Mouse (Mus musculus) forebrain, embryonic 16.5 days (tissue): ENCODE data around the gene Ap2b1. TPM values are rescaled to one million over a fixed set of nuclear protein-coding genes. Genes with fewer than 3 reads are reported as not detected.
A peak's percentile ranks its signal among the peaks of the same experiment; 100 is the strongest.

Experiments used
- ATAC-seq: fragments of 200-750 bp; cut with Nextera tagmentation; 2 replicates; pipeline ENCODE4 v1.8.0; 2017; ENCODE audit warnings: mild to moderate bottlenecking, moderate library complexity
- H3K27ac ChIP-seq: fragments of 300-500 bp; sonication (generic); 2 replicates; pipeline ENCODE4 v1.5.1; 2014; ENCODE audit warnings: low read length, control low read depth
- H3K27me3 ChIP-seq: fragments of 300-500 bp; sonication (generic); replicated peaks from 2 replicates; pipeline ENCODE4 v1.6.1; 2014; ENCODE audit warnings: low read length; ENCODE audit not compliant: control insufficient read depth, insufficient read depth
- H3K36me3 ChIP-seq: fragments of 300-500 bp; sonication (generic); 2 replicates; pipeline ENCODE4 v1.6.1; 2014; ENCODE audit not compliant: control insufficient read depth, insufficient read depth
- H3K4me1 ChIP-seq: fragments of 300-500 bp; sonication (generic); replicated peaks from 2 replicates; pipeline ENCODE4 v1.6.1; 2014; ENCODE audit warnings: low read length; ENCODE audit not compliant: control insufficient read depth, insufficient read depth
- H3K4me2 ChIP-seq: fragments of 300-500 bp; sonication (generic); 2 replicates; pipeline ENCODE4 v1.6.1; 2014; ENCODE audit warnings: mild to moderate bottlenecking, low read length, control low read depth
- H3K4me3 ChIP-seq: fragments of 300-500 bp; sonication (generic); replicated peaks from 2 replicates; pipeline ENCODE4 v1.5.1; 2014; ENCODE audit warnings: mild to moderate bottlenecking, low read length, control low read depth
- H3K9ac ChIP-seq: fragments of 300-500 bp; sonication (generic); replicated peaks from 2 replicates; pipeline ENCODE4 v1.6.1; 2014; ENCODE audit warnings: low read depth, low read length, control low read depth
- H3K9me3 ChIP-seq: fragments of 300-500 bp; sonication (generic); 2 replicates; pipeline ENCODE4 v1.6.1; 2016; ENCODE audit warnings: low read length; ENCODE audit not compliant: control insufficient read depth
- WGBS: fragments of 180-500 bp; shearing (Covaris S2); extraction: QIAGEN DNeasy Blood & Tissue Kit; methylation state at CpG from one replicate; pipeline ENCODE4 v1.1.7; 2014; 5-methylcytosine and 5-hydroxymethylcytosine counted together
- polyA plus RNA-seq: library from polyadenylated mRNA; unstranded; fragments of >200 nt; fragmentation: Nextera tagmentation; extraction: Ambion mirVana; gene quantifications from 2 replicates; pipeline ENCODE4 v1.2.1, GENCODE M21; 2015

Ap2b1 gene
- polyA plus RNA-seq, 1 experiment from 2014 or later = 122 TPM

DNA sequence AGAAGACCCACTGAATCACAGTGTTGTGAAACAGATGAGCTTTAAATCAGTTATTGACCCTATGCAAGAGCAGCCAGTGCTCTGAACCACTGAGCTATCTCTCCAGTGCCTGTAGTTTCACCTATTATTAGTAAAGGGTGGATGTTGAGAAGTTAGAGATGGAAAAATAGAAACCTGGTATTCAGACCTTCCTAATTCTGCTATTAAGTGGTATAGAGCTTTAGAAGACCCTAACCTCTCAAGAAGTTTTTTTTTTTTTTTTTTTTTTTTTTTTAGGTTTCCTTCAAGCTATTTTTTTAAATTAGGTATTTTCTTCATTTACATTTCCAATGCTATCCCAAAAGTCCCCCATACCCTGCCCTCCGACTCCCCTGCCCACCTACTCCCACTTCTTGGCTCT is 5.6 kb upstream of the Ap2b1 start:
- no peaks in the 10 kb centered on the region for H3K9me3 ChIP-seq
- H3K4me1 ChIP-seq = peaks cover 31% of the 10 kb centered on the region
- H3K27me3 ChIP-seq = no peaks in the 10 kb centered on the region
- H3K4me2 ChIP-seq = peak overlapping the region; percentile 70
- no peak overlapping the region for H3K27ac ChIP-seq
- peaks cover 8% of the 10 kb centered on the region; the same call in 1 of the 2 replicates for H3K36me3 ChIP-seq
- no peak for ATAC-seq
- 77% methylated on average over 1 of the region's 1 CpGs for whole genome bisulfite sequencing
- peak overlapping the region; percentile 75 for H3K4me3 ChIP-seq
- peak overlapping the region; percentile 37; the same call in 1 of the 2 replicates for H3K9ac ChIP-seq

DNA sequence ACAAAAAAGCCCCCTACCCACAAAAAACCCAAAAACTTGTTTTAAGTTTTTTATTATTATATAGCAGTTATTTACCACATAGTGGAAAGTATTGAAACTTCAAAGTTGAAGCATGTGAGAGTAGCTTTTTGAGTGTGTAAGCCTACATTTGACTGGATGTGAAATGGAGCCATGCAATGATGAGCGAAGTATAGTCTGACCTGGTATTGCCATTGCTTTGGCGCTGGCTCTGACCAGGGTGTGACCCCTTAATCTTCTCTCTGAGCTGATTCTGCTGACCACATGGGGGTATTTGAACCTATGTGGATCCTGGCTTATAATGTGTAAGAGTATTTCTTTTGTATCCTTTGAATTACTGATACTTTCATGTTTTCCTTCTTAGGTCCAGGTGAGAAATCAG is 4.7 kb upstream of the Ap2b1 start:
- ATAC-seq = no peak
- Histone ChIP-seq H3K27me3 (no peaks in the 10 kb centered on the region), H3K4me2 (no peak overlapping the region)

DNA sequence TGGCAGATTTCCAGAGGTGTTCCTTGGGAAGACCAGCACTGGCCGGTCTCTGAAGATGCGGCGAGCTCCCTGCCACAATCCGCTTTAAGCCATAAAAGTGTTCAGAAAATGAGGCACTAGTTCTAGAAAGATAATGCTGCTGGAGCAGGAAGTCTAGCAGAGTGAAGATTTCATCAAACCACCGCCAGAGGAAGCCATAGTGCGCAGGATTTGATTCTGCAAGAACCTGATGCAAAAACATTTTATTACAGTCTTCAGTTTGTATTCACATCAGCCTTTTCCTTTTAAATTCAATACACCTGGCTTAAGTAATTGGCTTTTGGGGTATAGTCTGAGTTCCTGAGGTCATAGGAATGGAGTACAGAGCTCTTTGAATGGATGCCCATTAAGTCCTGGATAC is 1.0 kb upstream of the Ap2b1 start:
- Histone ChIP-seq H3K27ac (no peak overlapping the region), H3K9ac (no peak overlapping the region; the same call in 1 of the 2 replicates), H3K4me1 (peaks cover 32% of the 10 kb centered on the region), H3K27me3 (no peaks in the 10 kb centered on the region), H3K4me3 (peak overlapping the region; percentile 79), H3K9me3 (no peaks in the 10 kb centered on the region), H3K36me3 (peaks cover 8% of the 10 kb centered on the region; the same call in 1 of the 2 replicates), H3K4me2 (peak overlapping the region; percentile 87)
- 80% methylated on average over 6 of the region's 6 CpGs for WGBS
- ATAC-seq = no peak

More for the DNA sequence above, 4.7 kb upstream of the Ap2b1 start:
- Histone ChIP-seq H3K9ac (no peak overlapping the region), H3K4me1 (peaks cover 33% of the 10 kb centered on the region), H3K36me3 (peaks cover 8% of the 10 kb centered on the region; the same call in 1 of the 2 replicates), H3K4me3 (no peak overlapping the region), H3K27ac (no peak overlapping the region), H3K9me3 (no peaks in the 10 kb centered on the region)
- WGBS = 86% methylated on average over 2 of the region's 2 CpGs

DNA sequence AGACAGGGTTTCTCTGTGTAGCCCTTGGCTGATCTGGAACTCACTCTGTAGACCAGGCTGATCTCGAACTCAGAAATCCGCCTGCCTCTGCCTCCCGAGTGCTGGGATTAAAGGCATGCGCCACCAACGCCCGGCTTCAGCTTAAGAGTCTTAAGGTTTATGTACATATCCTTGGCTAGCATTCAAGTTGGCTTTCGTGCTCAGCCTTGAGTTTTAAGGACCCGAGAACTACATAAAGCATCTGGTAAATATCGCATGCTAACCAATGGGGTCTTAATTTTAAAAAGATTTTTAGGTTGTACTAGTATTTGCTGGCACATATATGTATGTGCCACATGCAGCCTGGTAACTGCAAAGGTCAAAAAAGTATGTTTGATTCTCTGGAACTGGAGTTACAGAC is 900 bp downstream of the Ap2b1 start:
- H3K9me3 ChIP-seq = no peaks in the 10 kb centered on the region
- H3K4me1 ChIP-seq = peaks cover 38% of the 10 kb centered on the region
- no peak overlapping the region for H3K9ac ChIP-seq
- no peaks in the 10 kb centered on the region for H3K27me3 ChIP-seq
- peaks cover 8% of the 10 kb centered on the region; the same call in 1 of the 2 replicates for H3K36me3 ChIP-seq
- H3K27ac ChIP-seq = no peak overlapping the region
- no peak overlapping the region for H3K4me2 ChIP-seq
- 92% methylated on average over 9 of the region's 9 CpGs for WGBS
- ATAC-seq = no peak
- H3K4me3 ChIP-seq = no peak overlapping the region

DNA sequence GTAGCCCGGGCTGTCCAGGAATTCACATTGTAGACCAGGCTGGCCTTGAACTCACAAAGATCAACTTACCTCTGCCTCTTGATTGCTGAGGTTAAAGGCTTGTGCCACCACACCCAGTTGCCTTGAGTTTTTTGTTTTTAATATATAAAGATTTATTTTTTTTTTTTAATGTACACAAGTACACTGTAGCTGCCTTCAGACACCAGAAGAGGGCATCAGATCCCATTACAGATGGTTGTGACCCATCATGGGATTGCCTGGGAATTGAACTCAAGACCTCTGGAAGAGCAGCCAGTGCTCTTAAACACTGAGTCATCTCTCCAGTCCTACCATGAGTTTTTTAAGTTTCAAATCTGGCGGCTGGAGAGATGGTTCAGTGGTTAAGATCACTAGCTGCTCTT is 2.6 kb downstream of the Ap2b1 start:
- H3K9me3 ChIP-seq = no peaks in the 10 kb centered on the region
- H3K27ac ChIP-seq = no peak overlapping the region
- ATAC-seq = no peak
- no peaks in the 10 kb centered on the region for H3K27me3 ChIP-seq
- H3K4me3 ChIP-seq = no peak overlapping the region
- no peak overlapping the region for H3K4me2 ChIP-seq
- peaks cover 3% of the 10 kb centered on the region; the same call in 1 of the 2 replicates for H3K36me3 ChIP-seq
- peaks cover 44% of the 10 kb centered on the region for H3K4me1 ChIP-seq
- H3K9ac ChIP-seq = no peak overlapping the region
- 69% methylated on average over 2 of the region's 2 CpGs for whole genome bisulfite sequencing

DNA sequence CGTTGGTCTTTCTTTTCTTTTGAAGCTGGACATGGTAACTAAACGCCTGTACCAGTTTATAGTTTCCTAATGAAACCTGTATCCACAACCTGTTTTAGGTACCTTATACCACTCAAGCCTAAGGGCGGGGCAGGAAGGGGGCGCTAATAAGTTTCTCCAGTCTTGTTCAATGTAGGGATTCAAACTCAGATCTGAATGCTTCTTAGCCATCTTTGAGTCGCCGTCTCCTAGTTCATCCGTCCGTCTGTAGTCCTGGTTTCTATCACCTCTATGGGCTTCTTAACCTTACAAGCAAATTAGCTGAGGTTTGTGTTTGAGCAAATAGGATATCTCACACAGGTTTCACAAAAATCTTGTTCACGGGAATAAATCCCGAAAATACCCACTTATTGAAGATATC is 3.3 kb downstream of the Ap2b1 start:
- WGBS = 4% methylated on average over 10 of the region's 10 CpGs
- H3K27ac ChIP-seq = peak overlapping the region; percentile 98
- H3K4me3 ChIP-seq = peak overlapping the region; percentile 98
- H3K27me3 ChIP-seq = no peaks in the 10 kb centered on the region
- ATAC-seq = 0 out of 2 replicates have a peak, but pooled peaks have one; percentile 0
- peak overlapping the region; percentile 96 for H3K9ac ChIP-seq
- peak overlapping the region; percentile 76 for H3K4me2 ChIP-seq
- peaks cover 40% of the 10 kb centered on the region for H3K4me1 ChIP-seq
- peaks cover under 1% of the 10 kb centered on the region; the same call in 1 of the 2 replicates for H3K36me3 ChIP-seq
- no peaks in the 10 kb centered on the region for H3K9me3 ChIP-seq

DNA sequence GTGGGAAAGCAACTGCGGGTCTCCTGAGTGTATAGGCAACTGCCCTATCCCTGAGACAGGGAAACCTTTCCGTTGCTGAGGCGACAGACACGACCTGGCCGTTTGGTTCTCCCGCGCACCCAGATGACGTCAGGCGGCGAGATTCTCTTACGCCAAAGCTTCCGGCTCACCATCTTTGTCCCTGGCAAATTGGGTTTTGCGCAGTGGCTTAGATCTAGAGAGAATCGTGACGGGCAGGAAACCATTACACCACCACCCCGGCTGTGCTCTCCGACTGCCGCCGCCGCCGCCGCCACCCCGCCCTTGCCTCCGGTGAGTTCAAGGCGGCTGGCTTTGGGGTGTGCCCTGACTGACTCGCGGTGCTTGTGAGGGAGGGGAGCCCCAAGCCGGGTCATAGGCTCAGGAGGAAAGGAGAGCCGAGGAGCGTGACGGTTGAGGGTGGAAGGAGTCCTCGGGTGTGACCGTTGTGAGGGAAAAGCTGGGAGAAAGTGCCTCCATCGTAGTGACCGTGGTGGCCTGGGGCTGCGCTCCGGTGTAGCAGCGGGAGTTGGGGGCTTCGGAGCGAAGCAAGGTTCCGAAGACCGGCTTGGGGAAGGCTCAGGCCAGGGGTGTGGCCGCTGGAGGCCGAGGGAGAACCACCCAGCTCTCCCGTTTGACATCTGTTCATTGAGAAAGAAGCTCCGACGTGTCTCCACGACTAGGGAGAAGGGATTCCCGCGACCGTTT is 3.9 kb downstream of the Ap2b1 start, which contains the start of gene Pex12:
Pex12 (minus strand) TSS at position 61 of the 726 bp plus-strand sequence.
- no peaks in the 10 kb centered on the region for H3K9me3 ChIP-seq
- ATAC-seq = peak; percentile 76
- H3K9ac ChIP-seq = peak within 1 kb of the TSS; percentile 96
- peaks cover 35% of the 10 kb centered on the region for H3K4me1 ChIP-seq
- WGBS = under 1% methylated on average over 51 of the region's 51 CpGs
- peak within 1 kb of the TSS; percentile 76 for H3K4me2 ChIP-seq
- H3K27me3 ChIP-seq = no peaks in the 10 kb centered on the region
- H3K36me3 ChIP-seq = no peaks in the 10 kb centered on the region
- peak within 1 kb of the TSS; percentile 98 for H3K4me3 ChIP-seq
- peak within 1 kb of the TSS; percentile 98 for H3K27ac ChIP-seq

DNA sequence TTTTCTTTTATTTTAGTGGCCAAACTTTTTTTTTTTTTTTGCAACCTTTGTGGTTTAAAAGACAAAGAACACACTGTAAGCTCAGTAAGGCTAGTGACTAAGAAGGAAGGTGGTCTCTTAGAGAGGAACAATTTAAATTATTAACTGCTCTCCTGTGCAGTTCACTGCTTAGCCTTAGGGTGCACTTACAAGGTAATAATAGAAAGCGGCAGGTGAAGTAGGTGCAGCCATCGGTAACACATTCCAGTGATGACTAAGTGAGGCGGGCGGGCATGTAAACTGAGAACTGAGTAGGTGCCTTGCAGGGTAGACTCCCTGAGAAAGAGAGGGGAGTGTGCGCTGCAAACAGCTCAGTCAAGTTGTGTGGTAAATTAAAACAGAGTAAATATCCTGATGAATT is 4.9 kb downstream of the Ap2b1 start:
- Histone ChIP-seq H3K9ac (peak overlapping the region; percentile 32; the same call in 1 of the 2 replicates), H3K4me3 (peak overlapping the region; percentile 28), H3K36me3 (peaks cover 2% of the 10 kb centered on the region; the same call in 1 of the 2 replicates), H3K9me3 (no peaks in the 10 kb centered on the region), H3K4me2 (peak overlapping the region; percentile 76), H3K27ac (no peak overlapping the region), H3K27me3 (no peaks in the 10 kb centered on the region), H3K4me1 (peaks cover 28% of the 10 kb centered on the region)
- 59% methylated on average over 5 of the region's 5 CpGs for WGBS
- ATAC-seq = no peak

DNA sequence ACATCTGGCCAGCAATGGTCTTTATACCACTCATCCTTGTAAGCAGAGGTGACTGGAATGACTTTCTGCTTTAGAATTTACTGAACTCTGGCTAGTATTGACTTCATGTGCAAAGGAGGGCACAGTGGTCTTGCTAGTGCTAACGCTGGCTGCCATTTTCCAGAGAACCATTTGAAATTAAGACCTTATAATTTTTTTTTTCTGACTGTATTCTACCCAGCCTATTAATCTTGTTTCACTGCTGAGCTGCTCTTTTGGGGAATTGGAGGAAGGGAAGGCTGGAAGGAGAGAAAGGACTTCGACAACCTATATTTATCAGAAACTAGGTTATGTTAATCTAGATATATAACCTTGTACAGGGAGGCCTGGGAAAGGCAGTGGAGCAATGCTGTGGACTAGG is 5.7 kb downstream of the Ap2b1 start:
- WGBS = 89% methylated on average over 2 of the region's 2 CpGs
- H3K27me3 ChIP-seq = no peaks in the 10 kb centered on the region
- H3K9ac ChIP-seq = no peak overlapping the region
- no peak for ATAC-seq
- peaks cover 3% of the 10 kb centered on the region; the same call in 1 of the 2 replicates for H3K36me3 ChIP-seq
- H3K9me3 ChIP-seq = no peaks in the 10 kb centered on the region
- H3K4me1 ChIP-seq = peaks cover 28% of the 10 kb centered on the region
- peak overlapping the region; percentile 24 for H3K4me2 ChIP-seq
- no peak overlapping the region for H3K4me3 ChIP-seq
- no peak overlapping the region for H3K27ac ChIP-seq
